Mouse (Mus musculus) heart, embryonic 14.5 days (tissue): Measurements from ENCODE around the gene Med27. TPM values are rescaled to one million over a fixed set of nuclear protein-coding genes. Genes with fewer than 3 reads are reported as not detected.

Experiments
- ATAC-seq: fragments of 200-750 bp; cut with Nextera tagmentation; 2 replicates; pipeline ENCODE4 v1.8.0; 2017; ENCODE audit warnings: low read depth, moderate TSS enrichment; ENCODE audit not compliant: insufficient number of reproducible peaks, insufficient read depth, low FRiP score
- H3K27ac ChIP-seq, 2 experiments: fragments of 200-500 bp in 1 of 2; fragments of 300-500 bp in 1 of 2; sonication (generic) in 1 of 2; replicated peaks in 1 of 2; 2 replicates each; pipeline ENCODE4 v1.5.1; 2012 to 2014; ENCODE audit warnings: low read depth in 2 of 2, low read length in 2 of 2, control low read depth in 1 of 2, mild to moderate bottlenecking in 1 of 2, mixed read lengths in 1 of 2; ENCODE audit not compliant: control insufficient read depth in 1 of 2, insufficient read depth in 1 of 2
- H3K27me3 ChIP-seq: fragments of 300-500 bp; sonication (generic); 2 replicates; pipeline ENCODE4 v1.6.1; 2014; ENCODE audit warnings: mild to moderate bottlenecking, low read length, control low read depth; ENCODE audit not compliant: control insufficient read depth, insufficient read depth
- H3K36me3 ChIP-seq: fragments of 300-500 bp; sonication (generic); 2 replicates; pipeline ENCODE4 v1.6.1; 2014; ENCODE audit warnings: mild to moderate bottlenecking, control low read depth, low read length, mixed read lengths; ENCODE audit not compliant: control insufficient read depth, insufficient read depth
- H3K4me1 ChIP-seq, 2 experiments: fragments of 200-500 bp in 1 of 2; fragments of 300-500 bp in 1 of 2; sonication (generic) in 1 of 2; 2 replicates each; pipeline ENCODE4 v1.6.1; 2012 to 2014; ENCODE audit warnings: low read length in 2 of 2, control low read depth in 1 of 2, mixed read lengths in 1 of 2; ENCODE audit not compliant: control insufficient read depth in 2 of 2, insufficient read depth in 2 of 2
- H3K4me2 ChIP-seq: fragments of 300-500 bp; sonication (generic); 2 replicates; pipeline ENCODE4 v1.6.1; 2014; ENCODE audit warnings: mild to moderate bottlenecking, low read length
- H3K4me3 ChIP-seq, 2 experiments: fragments of 200-500 bp in 1 of 2; fragments of 300-500 bp in 1 of 2; sonication (generic) in 1 of 2; 2 replicates each; pipeline ENCODE4 v1.5.1; 2012 to 2014; ENCODE audit warnings: low read length in 2 of 2, mild to moderate bottlenecking in 2 of 2, control low read depth in 1 of 2, low read depth in 1 of 2, moderate library complexity in 1 of 2; ENCODE audit not compliant: control insufficient read depth in 1 of 2, insufficient read depth in 1 of 2
- H3K9ac ChIP-seq: fragments of 300-500 bp; sonication (generic); 2 replicates; pipeline ENCODE4 v1.6.1; 2014; ENCODE audit warnings: mild to moderate bottlenecking, low read length
- H3K9me3 ChIP-seq: fragments of 300-500 bp; sonication (generic); 2 replicates; pipeline ENCODE4 v1.6.1; 2016; ENCODE audit warnings: low read length, control low read depth; ENCODE audit not compliant: control insufficient read depth
- WGBS: fragments of 180-500 bp; shearing (Covaris S2); extraction: QIAGEN DNeasy Blood & Tissue Kit; methylation state at CpG from one replicate; pipeline ENCODE4 v1.1.7; 2014; 5-methylcytosine and 5-hydroxymethylcytosine counted together
- polyA plus RNA-seq: library from polyadenylated mRNA; unstranded; fragments of >200 nt; fragmentation: Nextera tagmentation; extraction: Ambion mirVana; gene quantifications from 2 replicates; pipeline ENCODE4 v1.2.1, GENCODE M21; 2014

Gene Med27
- polyA plus RNA-seq, 1 experiment from 2014 or later: 34.5 TPM

DNA sequence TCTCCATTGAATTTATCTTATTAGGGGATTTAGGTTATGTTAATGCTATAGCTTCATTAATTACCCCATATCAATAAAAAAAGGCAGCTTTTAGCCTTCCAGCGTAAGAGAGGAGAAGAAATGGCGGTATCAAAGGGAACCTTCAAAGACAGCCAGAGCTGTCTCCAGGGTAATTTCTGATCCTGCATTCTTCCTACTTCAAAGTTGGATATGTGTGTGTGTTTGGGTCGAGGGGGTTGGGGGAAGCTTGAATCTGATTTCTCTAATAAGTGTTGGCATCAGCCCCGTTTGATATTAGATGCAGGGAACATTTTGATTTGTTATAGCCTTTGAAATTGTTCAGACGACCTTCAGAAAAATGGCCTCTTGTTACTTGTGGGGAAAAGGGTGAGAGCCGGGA lies 158.2 kb downstream of the Med27 start:
- Histone ChIP-seq H3K9me3 (no peaks in the 10 kb centered on the region), H3K9ac (no peak overlapping the region), H3K27ac (no peak overlapping the region), H3K36me3 (no peaks in the 10 kb centered on the region), H3K4me2 (no peak overlapping the region), H3K4me1 (peaks cover 0 to 5% of the 10 kb centered on the region in 2 experiments; a peak in 2 of 4 replicates), H3K27me3 (no peaks in the 10 kb centered on the region), H3K4me3 (no peak overlapping the region)
- no peak for ATAC-seq
- WGBS: 79% methylated on average over 6 of the region's 6 CpGs

DNA sequence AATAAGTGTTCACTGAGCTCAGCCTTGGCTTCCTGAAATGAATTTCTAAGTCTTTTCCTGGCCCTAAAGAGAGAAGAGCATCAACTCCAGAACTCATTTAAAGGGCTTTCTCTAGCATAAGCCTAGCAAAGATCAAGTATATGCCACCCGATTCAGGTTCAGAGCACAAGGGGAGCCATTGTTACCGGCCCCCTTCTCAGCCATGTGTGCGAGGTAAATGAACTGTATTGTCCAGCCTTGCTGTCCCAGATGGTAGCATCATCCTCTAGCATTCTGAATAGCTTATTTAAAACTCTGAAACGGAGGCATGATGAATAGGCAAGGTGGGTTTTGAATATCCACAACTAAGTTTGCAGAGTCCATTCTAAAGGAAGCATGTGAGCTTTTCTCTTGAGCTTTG lies 159.8 kb downstream of the Med27 start:
- Histone ChIP-seq H3K36me3 (no peaks in the 10 kb centered on the region), H3K4me2 (no peak overlapping the region), H3K4me1 (peaks cover 0 to 5% of the 10 kb centered on the region in 2 experiments; a peak in 2 of 4 replicates), H3K27me3 (no peaks in the 10 kb centered on the region), H3K4me3 (no peak overlapping the region), H3K27ac (no peak overlapping the region), H3K9me3 (no peaks in the 10 kb centered on the region), H3K9ac (no peak overlapping the region)
- no peak for ATAC-seq
- WGBS: 83% methylated on average over 4 of the region's 4 CpGs

DNA sequence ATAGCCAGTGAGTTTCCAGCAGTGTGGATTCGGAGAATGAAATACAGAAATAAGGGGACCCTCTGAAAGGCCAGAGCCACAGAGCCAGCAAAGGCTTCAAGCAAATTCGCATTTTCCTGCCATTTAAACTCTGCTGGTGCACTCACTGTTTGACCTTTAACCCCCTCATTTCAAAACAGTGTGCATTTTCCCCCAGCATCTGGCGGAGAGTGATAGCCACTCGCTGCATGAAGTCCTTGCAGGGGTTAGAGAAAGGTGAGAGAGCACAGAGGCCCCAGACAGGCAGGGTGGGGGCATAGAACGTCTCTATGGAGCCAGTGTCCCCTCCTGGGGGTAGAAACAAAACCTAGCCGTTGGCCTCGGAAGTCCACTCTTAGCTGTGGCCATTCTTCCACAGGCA lies 166.5 kb downstream of the Med27 start:
- no peak for ATAC-seq
- Histone ChIP-seq H3K4me1 (peaks cover 16 to 17% of the 10 kb centered on the region in 2 experiments), H3K4me2 (0 out of 2 replicates have a peak overlapping the region, but pooled peaks have one; percentile 3), H3K27me3 (no peaks in the 10 kb centered on the region), H3K4me3 (no peak overlapping the region), H3K36me3 (no peaks in the 10 kb centered on the region), H3K9ac (no peak overlapping the region), H3K27ac (peak overlapping the region; percentile 42 to 61; a peak in 2 of 4 replicates), H3K9me3 (no peaks in the 10 kb centered on the region)
- WGBS: 38% methylated on average over 7 of the region's 7 CpGs

DNA sequence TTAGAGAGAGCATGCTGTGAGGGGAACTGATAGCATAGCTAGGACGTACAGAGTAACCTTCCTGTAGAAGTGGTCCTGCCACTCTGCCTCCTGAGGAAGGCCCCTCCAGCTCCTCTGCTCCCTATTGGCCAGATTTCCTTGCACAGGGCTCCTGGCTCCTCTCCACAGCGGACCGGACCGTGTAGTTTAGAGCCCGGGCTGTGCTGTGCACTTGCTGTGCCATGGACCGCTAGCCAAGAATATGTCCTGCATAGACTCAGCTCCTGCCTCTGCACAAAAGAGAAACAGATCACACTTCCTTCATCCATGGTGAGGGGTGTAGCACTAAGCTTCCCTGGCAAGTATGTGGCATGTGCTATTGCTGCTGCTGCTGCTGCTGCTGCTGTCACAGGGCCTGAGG lies 168.2 kb downstream of the Med27 start:
- no peaks in the 10 kb centered on the region for H3K27me3 ChIP-seq
- no peak overlapping the region for H3K9ac ChIP-seq

DNA sequence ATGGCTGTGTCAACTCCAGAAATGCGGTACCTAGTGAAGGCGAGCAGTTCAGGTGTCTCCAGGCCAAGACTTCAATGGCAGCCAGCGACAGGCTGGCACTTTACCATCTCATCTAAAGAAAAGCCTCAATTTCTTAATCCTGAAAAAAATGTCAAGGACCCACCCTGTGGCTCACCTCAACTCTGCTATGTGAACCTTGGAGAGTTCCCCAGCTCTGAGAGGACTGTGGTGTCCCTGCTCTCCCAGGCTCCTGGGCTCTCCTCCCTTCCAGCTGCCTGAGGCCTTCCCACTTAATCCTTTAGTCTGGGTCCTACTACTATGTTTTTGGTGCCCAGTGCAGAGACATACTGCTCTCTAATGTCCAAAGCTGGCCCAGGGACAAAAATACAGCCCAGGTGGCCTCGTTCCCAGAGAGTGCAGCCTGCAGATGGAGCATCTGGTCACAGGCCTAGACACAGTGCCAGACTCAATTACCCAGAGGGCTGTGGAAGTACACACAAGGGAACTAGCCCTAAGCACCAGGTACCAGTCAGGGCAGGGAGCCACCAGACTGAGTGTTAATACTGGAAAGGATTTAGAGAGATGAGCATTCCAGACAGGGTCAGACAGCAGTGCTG lies 169.3 kb downstream of the Med27 start:
- ATAC-seq: no peak
- H3K4me2 ChIP-seq: no peak overlapping the region
- peaks cover 16 to 17% of the 10 kb centered on the region in 2 experiments for H3K4me1 ChIP-seq
- H3K9me3 ChIP-seq: no peaks in the 10 kb centered on the region
- H3K27me3 ChIP-seq: no peaks in the 10 kb centered on the region
- no peak overlapping the region for H3K9ac ChIP-seq
- H3K27ac ChIP-seq: no peak overlapping the region
- 84% methylated on average over 4 of the region's 4 CpGs for WGBS
- no peak overlapping the region for H3K4me3 ChIP-seq
- H3K36me3 ChIP-seq: no peaks in the 10 kb centered on the region

More for the DNA sequence above, 168.2 kb downstream of the Med27 start:
- 77% methylated on average over 6 of the region's 6 CpGs for WGBS
- Histone ChIP-seq H3K4me1 (peaks cover 16 to 17% of the 10 kb centered on the region in 2 experiments), H3K9me3 (no peaks in the 10 kb centered on the region), H3K27ac (no peak overlapping the region), H3K36me3 (no peaks in the 10 kb centered on the region), H3K4me2 (no peak overlapping the region), H3K4me3 (no peak overlapping the region)
- ATAC-seq: no peak

DNA sequence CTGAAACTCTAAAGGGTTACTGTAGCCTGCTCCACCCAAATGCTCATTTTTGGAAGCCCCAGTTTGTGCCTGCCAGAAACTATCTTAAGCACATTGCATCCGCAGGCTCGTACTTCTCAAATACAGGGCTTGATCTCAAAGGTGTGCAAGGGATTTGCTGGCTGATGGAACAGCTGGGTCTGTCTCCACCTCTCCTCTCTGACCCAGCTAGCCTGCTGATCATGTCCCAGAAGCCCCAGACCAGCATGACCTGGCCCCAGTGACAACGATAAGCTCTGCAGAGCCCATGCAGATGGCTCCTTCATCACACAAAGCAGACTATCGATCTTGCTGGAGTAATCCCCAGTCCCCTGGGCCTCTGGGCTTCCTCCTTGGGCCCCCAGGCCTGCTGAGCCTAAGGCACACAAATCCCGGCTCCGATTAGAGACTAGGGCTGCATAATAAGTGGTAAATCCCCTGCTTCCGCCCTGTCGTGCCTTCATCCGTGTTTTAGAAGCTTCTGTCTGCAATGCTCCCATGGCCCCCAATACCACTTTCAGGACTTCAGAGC lies 170.1 kb downstream of the Med27 start:
- H3K36me3 ChIP-seq: no peaks in the 10 kb centered on the region
- no peaks in the 10 kb centered on the region for H3K9me3 ChIP-seq
- no peak overlapping the region for H3K27ac ChIP-seq
- WGBS: 35% methylated on average over 9 of the region's 9 CpGs
- H3K4me3 ChIP-seq: no peak overlapping the region
- H3K4me1 ChIP-seq: peaks cover 16 to 17% of the 10 kb centered on the region in 2 experiments
- H3K27me3 ChIP-seq: no peaks in the 10 kb centered on the region
- no peak for ATAC-seq
- no peak overlapping the region for H3K4me2 ChIP-seq
- H3K9ac ChIP-seq: no peak overlapping the region

DNA sequence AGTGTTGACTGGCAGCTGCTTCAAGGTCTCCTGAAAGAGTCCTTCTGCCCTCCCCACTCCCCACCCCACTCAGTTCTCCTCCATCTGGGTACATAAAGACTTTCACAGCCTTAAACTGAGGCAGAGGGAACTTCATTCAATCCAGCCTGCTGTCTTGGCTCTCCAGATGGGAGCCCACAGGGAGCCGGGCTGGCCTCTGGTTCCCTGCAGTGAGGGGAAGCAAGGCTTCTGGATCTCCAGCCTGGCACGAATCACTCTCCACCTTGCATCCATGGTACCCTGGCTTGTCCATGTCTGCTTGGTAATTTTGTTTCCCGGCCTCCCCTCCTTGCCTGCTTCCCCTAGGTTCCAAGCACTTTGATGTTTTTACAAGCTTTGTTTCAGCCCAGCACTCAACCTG lies 172.8 kb downstream of the Med27 start:
- Histone ChIP-seq H3K4me3 (no peak overlapping the region), H3K9ac (no peak overlapping the region), H3K4me1 (peaks cover 11 to 15% of the 10 kb centered on the region in 2 experiments), H3K36me3 (no peaks in the 10 kb centered on the region), H3K4me2 (no peak overlapping the region), H3K9me3 (no peaks in the 10 kb centered on the region), H3K27ac (no peak overlapping the region), H3K27me3 (no peaks in the 10 kb centered on the region)
- WGBS: 59% methylated on average over 3 of the region's 3 CpGs
- no peak for ATAC-seq

DNA sequence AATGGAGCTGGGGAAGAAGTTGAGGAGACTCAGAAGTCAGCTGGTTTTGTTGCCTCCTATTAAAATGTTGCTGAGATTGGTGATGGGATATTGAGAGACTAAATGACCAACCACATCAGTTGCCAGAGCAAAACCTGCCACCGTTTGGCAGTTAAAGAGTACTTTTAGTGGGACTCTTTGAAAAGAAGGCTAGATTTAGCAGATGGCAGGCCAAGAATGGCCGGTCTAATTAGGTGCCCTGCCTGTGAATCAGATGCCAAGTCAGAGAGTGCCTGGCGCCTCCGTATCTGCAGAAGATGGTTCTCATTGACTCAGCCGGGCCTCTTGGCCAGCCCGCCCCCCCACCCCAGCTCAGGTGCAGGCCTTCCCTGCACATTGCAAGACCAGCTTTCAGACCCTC lies 173.6 kb downstream of the Med27 start:
- 87% methylated on average over 6 of the region's 6 CpGs for WGBS
- no peak for ATAC-seq
- Histone ChIP-seq H3K9me3 (no peaks in the 10 kb centered on the region), H3K4me1 (peaks cover 19 to 23% of the 10 kb centered on the region in 2 experiments), H3K27me3 (no peaks in the 10 kb centered on the region), H3K27ac (no peak overlapping the region), H3K4me3 (no peak overlapping the region), H3K9ac (no peak overlapping the region), H3K4me2 (no peak overlapping the region), H3K36me3 (no peaks in the 10 kb centered on the region)
